Mouse (Mus musculus): ENCODE results near the gene Gm527. TPM values are rescaled to one million over a fixed set of nuclear protein-coding genes. Genes with fewer than 3 reads are reported as not detected.
A peak's percentile ranks its signal among the peaks of the same experiment; 100 is the strongest.

Gm527 gene
- polyA plus RNA-seq, 1 experiment: 13.2 TPM

DNA sequence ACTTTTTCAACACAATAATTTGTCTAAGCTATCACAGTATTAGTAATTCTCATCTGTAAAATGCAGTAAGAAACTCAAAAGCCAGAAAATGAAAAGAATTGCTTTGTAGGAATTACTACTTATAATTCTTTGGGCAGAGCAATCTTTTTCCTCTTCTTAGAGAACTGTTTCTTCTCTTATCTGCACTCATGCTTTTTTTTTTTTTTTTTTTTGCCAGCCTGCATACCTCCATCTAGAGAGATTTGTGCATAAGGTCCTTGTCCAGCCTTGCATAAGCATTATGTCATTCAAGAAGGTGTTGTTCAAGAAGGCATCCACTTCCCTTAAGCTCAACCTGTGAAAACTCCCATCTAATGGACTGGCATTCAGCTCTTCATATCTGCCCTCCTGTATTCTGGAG is 971 bp upstream of the Gm527 start:
- no peaks in the 10 kb centered on the region for H3K27me3 ChIP-seq (ENCODE audit: control insufficient read depth, insufficient read depth, low read length, poor library complexity, severe bottlenecking)
- H3K9ac ChIP-seq (ENCODE audit: low read depth, poor library complexity, severe bottlenecking): no peak overlapping the region
- H3K4me3 ChIP-seq (ENCODE audit: low read depth, low read length): no peak overlapping the region
- no peaks in the 10 kb centered on the region for H3K4me1 ChIP-seq (ENCODE audit: control insufficient read depth, insufficient read depth, low read length)
- H3K36me3 ChIP-seq (ENCODE audit: control insufficient read depth, insufficient read depth, low read length, poor library complexity, severe bottlenecking): no peaks in the 10 kb centered on the region
- no peak overlapping the region for H3K27ac ChIP-seq (ENCODE audit: insufficient read depth, low read length)
- TF ChIP-seq CTCF (IDR thresholded peaks at IDR 0.05; ENCODE audit: low read depth, low read length): no peak
- H3K9me3 ChIP-seq (replicated peaks; ENCODE audit: control insufficient read depth, insufficient read depth, low read length, poor library complexity, severe bottlenecking): no peaks in the 10 kb centered on the region

DNA sequence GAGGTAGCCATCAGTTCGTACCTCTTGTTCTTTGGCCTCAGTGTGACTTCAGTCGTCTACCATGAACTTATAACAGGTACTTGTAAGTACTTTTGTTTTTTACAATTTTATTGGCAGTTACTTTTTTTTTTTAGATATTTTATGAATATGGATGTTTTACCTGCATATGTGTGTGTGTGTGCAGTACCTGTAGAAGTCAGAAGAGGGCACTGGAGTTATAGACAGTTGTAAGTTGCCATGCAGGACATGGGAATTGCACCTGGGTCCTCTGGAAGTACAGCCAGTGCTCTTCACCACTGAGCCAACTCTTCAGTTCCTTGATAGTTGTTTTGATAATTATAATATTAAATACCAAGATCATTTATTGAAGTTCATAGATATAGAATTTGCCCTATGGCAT is 19.8 kb downstream of the Gm527 start:
- Histone ChIP-seq H3K9ac (ENCODE audit: low read depth, poor library complexity, severe bottlenecking) (no peak overlapping the region), H3K27ac (ENCODE audit: insufficient read depth, low read length) (no peak overlapping the region), H3K36me3 (ENCODE audit: control insufficient read depth, insufficient read depth, low read length, poor library complexity, severe bottlenecking) (no peaks in the 10 kb centered on the region), H3K4me3 (ENCODE audit: low read depth, low read length) (no peak overlapping the region), H3K27me3 (ENCODE audit: control insufficient read depth, insufficient read depth, low read length, poor library complexity, severe bottlenecking) (no peaks in the 10 kb centered on the region), H3K9me3 (replicated peaks; ENCODE audit: control insufficient read depth, insufficient read depth, low read length, poor library complexity, severe bottlenecking) (no peaks in the 10 kb centered on the region), H3K4me1 (ENCODE audit: control insufficient read depth, insufficient read depth, low read length) (no peaks in the 10 kb centered on the region)
- no peak for TF ChIP-seq CTCF (IDR thresholded peaks at IDR 0.05; ENCODE audit: low read depth, low read length)
- no peak for TF ChIP-seq EP300 (IDR thresholded peaks at IDR 0.05; ENCODE audit: insufficient read depth, low read depth, low read length)
- TF ChIP-seq POLR2A (IDR thresholded peaks at IDR 0.05; ENCODE audit: insufficient read depth, low read length): no peak

GRCm38 (mm10) chr12:64964560-64964959 is 46.9 kb downstream of the Gm527 start:
- Histone ChIP-seq H3K36me3 (ENCODE audit: control insufficient read depth, insufficient read depth, low read length, poor library complexity, severe bottlenecking) (no peaks in the 10 kb centered on the region), H3K27me3 (ENCODE audit: control insufficient read depth, insufficient read depth, low read length, poor library complexity, severe bottlenecking) (no peaks in the 10 kb centered on the region), H3K9ac (ENCODE audit: low read depth, poor library complexity, severe bottlenecking) (peak overlapping the region; percentile 55), H3K27ac (ENCODE audit: insufficient read depth, low read length) (no peak overlapping the region), H3K9me3 (replicated peaks; ENCODE audit: control insufficient read depth, insufficient read depth, low read length, poor library complexity, severe bottlenecking) (no peaks in the 10 kb centered on the region), H3K4me1 (ENCODE audit: control insufficient read depth, insufficient read depth, low read length) (no peaks in the 10 kb centered on the region), H3K4me3 (ENCODE audit: low read depth, low read length) (peak overlapping the region; percentile 97)
- TF ChIP-seq POLR2A (IDR thresholded peaks at IDR 0.05; ENCODE audit: insufficient read depth, low read length): no peak

DNA sequence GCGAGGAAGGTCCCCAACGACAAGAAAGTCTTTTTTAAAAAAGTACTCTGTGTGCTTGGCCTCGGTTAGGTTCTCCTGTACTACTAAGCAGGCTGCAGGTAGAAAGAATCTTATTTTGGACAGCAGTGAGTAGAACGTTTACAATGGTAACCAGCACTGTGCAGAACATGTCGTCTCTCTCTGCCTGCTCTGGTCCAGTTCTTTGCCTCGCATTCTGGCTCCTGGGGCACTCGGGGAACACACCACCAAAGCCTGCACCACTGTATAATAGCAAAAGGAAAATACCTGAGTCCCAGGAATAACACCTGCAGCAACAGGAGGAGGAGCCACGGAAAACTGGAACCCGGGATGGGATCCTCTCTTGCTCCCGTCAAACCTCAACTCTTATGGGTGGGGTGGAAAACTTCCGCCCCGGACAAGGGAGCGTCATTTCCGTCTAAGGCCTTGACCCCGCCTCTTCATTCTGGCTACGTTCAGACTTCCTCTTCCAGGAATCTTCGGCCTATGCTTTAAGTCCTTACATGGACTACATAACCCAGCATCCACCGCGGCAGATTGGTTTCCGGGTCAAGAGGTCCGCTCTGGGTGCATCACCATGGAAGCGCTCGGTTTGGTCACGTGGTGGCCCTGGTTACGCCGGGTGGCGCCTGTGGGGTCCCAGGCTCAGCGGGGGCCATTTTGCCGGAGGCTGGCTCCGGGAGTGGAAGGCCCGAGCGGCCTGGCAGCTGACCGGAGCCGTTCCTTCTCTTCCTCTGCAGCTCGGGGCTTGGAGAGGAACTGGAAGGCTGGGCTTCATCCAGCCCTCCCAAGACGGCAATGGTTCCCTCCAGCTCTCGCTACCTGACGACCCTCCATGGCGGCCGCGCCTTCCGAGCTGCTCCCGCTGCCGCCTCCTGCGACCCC is 47.7 kb downstream of the Gm527 start, which contains the start of the genes Klhl28 and Togaram1:
Gene Klhl28 (minus strand): TSS at position 411 of the 903 bp plus-strand sequence.
Gene Togaram1 (plus strand): TSS at position 681 of the 903 bp plus-strand sequence.
- TF ChIP-seq POLR2A (IDR thresholded peaks at IDR 0.05; ENCODE audit: insufficient read depth, low read length) (peak; percentile 73), EP300 (IDR thresholded peaks at IDR 0.05; ENCODE audit: insufficient read depth, low read depth, low read length) (0 out of 2 replicates have a peak, but pooled peaks have one; percentile 4), CTCF (IDR thresholded peaks at IDR 0.05; ENCODE audit: low read depth, low read length) (no peak)
- Histone ChIP-seq H3K4me1 (ENCODE audit: control insufficient read depth, insufficient read depth, low read length) (no peaks in the 10 kb centered on the region), H3K4me3 (ENCODE audit: low read depth, low read length) (peak within 1 kb of the TSS; percentile 97)

DNA sequence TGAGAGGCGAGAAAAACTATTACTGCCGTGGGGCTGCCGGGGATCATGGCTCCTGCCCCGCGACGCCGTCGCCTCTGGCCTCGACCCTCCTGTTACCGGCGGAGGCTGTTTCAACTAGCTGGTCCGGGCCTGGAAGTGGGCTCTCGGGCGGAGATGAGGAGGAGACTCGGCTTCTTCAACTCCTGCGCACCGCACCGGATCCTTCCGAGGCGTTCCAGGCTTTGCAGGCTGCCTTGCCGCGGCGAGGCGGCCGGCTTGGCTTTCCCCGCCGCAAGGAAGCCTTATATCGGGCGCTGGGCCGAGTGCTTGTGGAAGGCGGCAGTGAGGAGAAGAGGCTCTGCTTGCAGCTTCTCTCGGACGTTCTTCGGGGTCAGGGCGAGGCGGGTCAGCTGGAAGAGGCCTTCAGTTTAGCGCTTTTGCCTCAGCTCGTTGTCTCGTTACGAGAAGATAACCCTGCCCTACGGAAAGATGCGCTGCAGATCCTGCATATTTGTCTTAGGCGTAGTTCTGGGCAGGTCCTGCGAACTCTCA is 48.5 kb downstream of the Gm527 start:
- no peaks in the 10 kb centered on the region for H3K27me3 ChIP-seq (ENCODE audit: control insufficient read depth, insufficient read depth, low read length, poor library complexity, severe bottlenecking)
- TF ChIP-seq POLR2A (IDR thresholded peaks at IDR 0.05; ENCODE audit: insufficient read depth, low read length): no peak
- no peak for TF ChIP-seq EP300 (IDR thresholded peaks at IDR 0.05; ENCODE audit: insufficient read depth, low read depth, low read length)
- no peak for TF ChIP-seq CTCF (IDR thresholded peaks at IDR 0.05; ENCODE audit: low read depth, low read length)
- peak overlapping the region; percentile 92 for H3K4me3 ChIP-seq (ENCODE audit: low read depth, low read length)
- H3K36me3 ChIP-seq (ENCODE audit: control insufficient read depth, insufficient read depth, low read length, poor library complexity, severe bottlenecking): peaks cover 5% of the 10 kb centered on the region; the same call in 1 of the 2 replicates
- no peaks in the 10 kb centered on the region for H3K9me3 ChIP-seq (replicated peaks; ENCODE audit: control insufficient read depth, insufficient read depth, low read length, poor library complexity, severe bottlenecking)
- H3K27ac ChIP-seq (ENCODE audit: insufficient read depth, low read length): 0 out of 2 replicates have a peak overlapping the region, but pooled peaks have one; percentile 2
- peak overlapping the region; percentile 78 for H3K9ac ChIP-seq (ENCODE audit: low read depth, poor library complexity, severe bottlenecking)
- no peaks in the 10 kb centered on the region for H3K4me1 ChIP-seq (ENCODE audit: control insufficient read depth, insufficient read depth, low read length)

More for the DNA sequence above, 47.7 kb downstream of the Gm527 start, which contains the start of the genes Klhl28 and Togaram1:
- Histone ChIP-seq H3K27ac (ENCODE audit: insufficient read depth, low read length) (0 out of 2 replicates have a peak within 1 kb of the TSS, but pooled peaks have one; percentile 2), H3K36me3 (ENCODE audit: control insufficient read depth, insufficient read depth, low read length, poor library complexity, severe bottlenecking) (no peaks in the 10 kb centered on the region), H3K9ac (ENCODE audit: low read depth, poor library complexity, severe bottlenecking) (peak within 1 kb of the TSS; percentile 78), H3K27me3 (ENCODE audit: control insufficient read depth, insufficient read depth, low read length, poor library complexity, severe bottlenecking) (no peaks in the 10 kb centered on the region), H3K9me3 (replicated peaks; ENCODE audit: control insufficient read depth, insufficient read depth, low read length, poor library complexity, severe bottlenecking) (no peaks in the 10 kb centered on the region)

Data from ES-Bruce4 (cell line).